Mouse (Mus musculus): ENCODE measurements around the gene Ier3. TPM values are rescaled to one million over a fixed set of nuclear protein-coding genes. Genes with fewer than 3 reads are reported as not detected.

Gene Ier3
- polyA plus RNA-seq, 1 experiment from 2014 or later, result 40.4 TPM

- Histone ChIP-seq H3K4me1 (ENCODE audit: insufficient read depth, low read length) (peaks cover 36% of the 10 kb centered on the region), H3K27me3 (ENCODE audit: insufficient read depth, low read length) (no peaks in the 10 kb centered on the region), H3K4me3 (ENCODE audit: low read length) (no peak overlapping the region), H3K9me3 (ENCODE audit: low read length) (no peaks in the 10 kb centered on the region), H3K9ac (replicated peaks; ENCODE audit: low read length) (no peak overlapping the region), H3K27ac (ENCODE audit: low read length) (no peak overlapping the region), H3K36me3 (ENCODE audit: insufficient read depth, low read length) (peaks cover 44% of the 10 kb centered on the region), H3K4me2 (replicated peaks; ENCODE audit: low read depth, low read length) (no peak overlapping the region)
- ATAC-seq (ENCODE audit: low FRiP score, low TSS enrichment), result no peak
- 28% methylated on average over 5 of the region's 5 CpGs for WGBS
Observed at GRCm38 (mm10) chr17:35833239-35833751, 11.8 kb downstream of the Ier3 start.

GRCm38 (mm10) chr17:35833894-35834293 is 12.4 kb downstream of the Ier3 start:
- Histone ChIP-seq H3K36me3 (ENCODE audit: insufficient read depth, low read length) (peaks cover 44% of the 10 kb centered on the region), H3K4me2 (replicated peaks; ENCODE audit: low read depth, low read length) (no peak overlapping the region), H3K4me1 (ENCODE audit: insufficient read depth, low read length) (peaks cover 36% of the 10 kb centered on the region), H3K9ac (replicated peaks; ENCODE audit: low read length) (0 out of 2 replicates have a peak overlapping the region, but pooled peaks have one; percentile 20), H3K9me3 (ENCODE audit: low read length) (no peaks in the 10 kb centered on the region), H3K27me3 (ENCODE audit: insufficient read depth, low read length) (no peaks in the 10 kb centered on the region), H3K4me3 (ENCODE audit: low read length) (peak overlapping the region; percentile 13; the same call in 1 of the 2 replicates), H3K27ac (ENCODE audit: low read length) (no peak overlapping the region; the same call in 1 of the 2 replicates)
- WGBS, result 59% methylated on average over 5 of the region's 5 CpGs
- ATAC-seq (ENCODE audit: low FRiP score, low TSS enrichment), result no peak

GRCm38 (mm10) chr17:35834696-35835422 is 13.4 kb downstream of the Ier3 start:
- H3K36me3 ChIP-seq (ENCODE audit: insufficient read depth, low read length), result peaks cover 44% of the 10 kb centered on the region
- H3K4me1 ChIP-seq (ENCODE audit: insufficient read depth, low read length), result peaks cover 42% of the 10 kb centered on the region
- peak overlapping the region; percentile 74 for H3K4me2 ChIP-seq (replicated peaks; ENCODE audit: low read depth, low read length)
- peak overlapping the region; percentile 41 for H3K9ac ChIP-seq (replicated peaks; ENCODE audit: low read length)
- WGBS, result 67% methylated on average over 26 of the region's 26 CpGs
- H3K27ac ChIP-seq (ENCODE audit: low read length), result no peak overlapping the region
- ATAC-seq (ENCODE audit: low FRiP score, low TSS enrichment), result no peak
- H3K27me3 ChIP-seq (ENCODE audit: insufficient read depth, low read length), result no peaks in the 10 kb centered on the region
- H3K9me3 ChIP-seq (ENCODE audit: low read length), result no peaks in the 10 kb centered on the region
- peak overlapping the region; percentile 97 for H3K4me3 ChIP-seq (ENCODE audit: low read length)

- no peak for ATAC-seq (ENCODE audit: low FRiP score, low TSS enrichment)
- Histone ChIP-seq H3K36me3 (ENCODE audit: insufficient read depth, low read length) (peaks cover 44% of the 10 kb centered on the region), H3K27me3 (ENCODE audit: insufficient read depth, low read length) (no peaks in the 10 kb centered on the region), H3K27ac (ENCODE audit: low read length) (no peak overlapping the region), H3K4me2 (replicated peaks; ENCODE audit: low read depth, low read length) (peak overlapping the region; percentile 74), H3K9me3 (ENCODE audit: low read length) (no peaks in the 10 kb centered on the region), H3K4me3 (ENCODE audit: low read length) (peak overlapping the region; percentile 97), H3K9ac (replicated peaks; ENCODE audit: low read length) (peak overlapping the region; percentile 99), H3K4me1 (ENCODE audit: insufficient read depth, low read length) (peaks cover 35% of the 10 kb centered on the region)
- WGBS, result 68% methylated on average over 26 of the region's 26 CpGs
Observed at GRCm38 (mm10) chr17:35835424-35836140, 14.1 kb downstream of the Ier3 start.

- Histone ChIP-seq H3K4me2 (replicated peaks; ENCODE audit: low read depth, low read length) (peak overlapping the region; percentile 74), H3K27ac (ENCODE audit: low read length) (peak overlapping the region; percentile 99), H3K9ac (replicated peaks; ENCODE audit: low read length) (peak overlapping the region; percentile 99), H3K4me3 (ENCODE audit: low read length) (peak overlapping the region; percentile 97), H3K9me3 (ENCODE audit: low read length) (no peaks in the 10 kb centered on the region), H3K36me3 (ENCODE audit: insufficient read depth, low read length) (peaks cover 42% of the 10 kb centered on the region), H3K4me1 (ENCODE audit: insufficient read depth, low read length) (peaks cover 35% of the 10 kb centered on the region), H3K27me3 (ENCODE audit: insufficient read depth, low read length) (no peaks in the 10 kb centered on the region)
- 0 out of 2 replicates have a peak, but pooled peaks have one; percentile 2 for ATAC-seq (ENCODE audit: low FRiP score, low TSS enrichment)
- 5% methylated on average over 24 of the region's 24 CpGs for WGBS
Observed at GRCm38 (mm10) chr17:35836178-35836965, 14.9 kb downstream of the Ier3 start.

- Histone ChIP-seq H3K36me3 (ENCODE audit: insufficient read depth, low read length) (peaks cover 42% of the 10 kb centered on the region), H3K9ac (replicated peaks; ENCODE audit: low read length) (peak overlapping the region; percentile 99), H3K27me3 (ENCODE audit: insufficient read depth, low read length) (no peaks in the 10 kb centered on the region), H3K4me1 (ENCODE audit: insufficient read depth, low read length) (peaks cover 38% of the 10 kb centered on the region), H3K9me3 (ENCODE audit: low read length) (no peaks in the 10 kb centered on the region), H3K4me2 (replicated peaks; ENCODE audit: low read depth, low read length) (peak overlapping the region; percentile 74), H3K4me3 (ENCODE audit: low read length) (peak overlapping the region; percentile 97), H3K27ac (ENCODE audit: low read length) (peak overlapping the region; percentile 99)
- WGBS, result 0% methylated on average over 22 of the region's 25 CpGs
- ATAC-seq (ENCODE audit: low FRiP score, low TSS enrichment), result peak; percentile 35
Observed at GRCm38 (mm10) chr17:35836991-35837422, 15.5 kb downstream of the Ier3 start.

GRCm38 (mm10) chr17:35837487-35837886 is 16.0 kb downstream of the Ier3 start:
- WGBS, result under 1% methylated on average over 18 of the region's 18 CpGs
- Histone ChIP-seq H3K4me3 (ENCODE audit: low read length) (peak overlapping the region; percentile 97), H3K4me2 (replicated peaks; ENCODE audit: low read depth, low read length) (peak overlapping the region; percentile 74), H3K27me3 (ENCODE audit: insufficient read depth, low read length) (no peaks in the 10 kb centered on the region), H3K4me1 (ENCODE audit: insufficient read depth, low read length) (peaks cover 42% of the 10 kb centered on the region), H3K9me3 (ENCODE audit: low read length) (no peaks in the 10 kb centered on the region), H3K27ac (ENCODE audit: low read length) (peak overlapping the region; percentile 99), H3K36me3 (ENCODE audit: insufficient read depth, low read length) (peaks cover 39% of the 10 kb centered on the region), H3K9ac (replicated peaks; ENCODE audit: low read length) (peak overlapping the region; percentile 99)
- no peak for ATAC-seq (ENCODE audit: low FRiP score, low TSS enrichment)

GRCm38 (mm10) chr17:35838122-35838544 is 16.6 kb downstream of the Ier3 start, which contains the start of gene Tubb5:
TSS of gene Tubb5 (minus strand) at chr17:35838306.
- Histone ChIP-seq H3K4me2 (replicated peaks; ENCODE audit: low read depth, low read length) (peak within 1 kb of the TSS; percentile 74), H3K27ac (ENCODE audit: low read length) (peak within 1 kb of the TSS; percentile 99), H3K36me3 (ENCODE audit: insufficient read depth, low read length) (peaks cover 35% of the 10 kb centered on the region), H3K4me3 (ENCODE audit: low read length) (peak within 1 kb of the TSS; percentile 97), H3K27me3 (ENCODE audit: insufficient read depth, low read length) (no peaks in the 10 kb centered on the region), H3K9ac (replicated peaks; ENCODE audit: low read length) (peak within 1 kb of the TSS; percentile 99), H3K9me3 (ENCODE audit: low read length) (no peaks in the 10 kb centered on the region), H3K4me1 (ENCODE audit: insufficient read depth, low read length) (peaks cover 46% of the 10 kb centered on the region)
- under 1% methylated on average over 29 of the region's 29 CpGs for WGBS
- peak; percentile 85 for ATAC-seq (ENCODE audit: low FRiP score, low TSS enrichment)

- no peak for ATAC-seq (ENCODE audit: low FRiP score, low TSS enrichment)
- no peaks in the 10 kb centered on the region for H3K9me3 ChIP-seq (ENCODE audit: low read length)
- H3K4me2 ChIP-seq (replicated peaks; ENCODE audit: low read depth, low read length), result peak overlapping the region; percentile 66
- peak overlapping the region; percentile 97 for H3K4me3 ChIP-seq (ENCODE audit: low read length)
- peaks cover 46% of the 10 kb centered on the region for H3K4me1 ChIP-seq (ENCODE audit: insufficient read depth, low read length)
- under 1% methylated on average over 5 of the region's 5 CpGs for WGBS
- peak overlapping the region; percentile 96 for H3K27ac ChIP-seq (ENCODE audit: low read length)
- H3K36me3 ChIP-seq (ENCODE audit: insufficient read depth, low read length), result peaks cover 30% of the 10 kb centered on the region
- H3K27me3 ChIP-seq (ENCODE audit: insufficient read depth, low read length), result no peaks in the 10 kb centered on the region
- peak overlapping the region; percentile 99 for H3K9ac ChIP-seq (replicated peaks; ENCODE audit: low read length)
Observed at GRCm38 (mm10) chr17:35838570-35838969, 17.1 kb downstream of the Ier3 start.

Data from kidney, embryonic 16.5 days (tissue).